Mouse (Mus musculus): ENCODE data around the gene Dlx6.

GRCm38 (mm10) chr6:6861086-6861797 lies 1.9 kb upstream of the Dlx6 start:
- TF ChIP-seq CTCF (IDR thresholded peaks at IDR 0.05; ENCODE audit: control insufficient read depth, insufficient read depth, insufficient read length) (no peak), CEBPB (IDR thresholded peaks at IDR 0.05; ENCODE audit: low read depth) (no peak), MYOG (IDR thresholded peaks at IDR 0.05; ENCODE audit: control insufficient read depth, extremely low read depth, insufficient read length) (no peak)
